Mouse (Mus musculus): ENCODE measurements at regions not wholly inside any gene's neighbourhood (a gene's known extent, or its start where the extent isn't known, plus 50 kb on each side); places are given as distances from the start of the nearest gene placed in this dataset.

DNA sequence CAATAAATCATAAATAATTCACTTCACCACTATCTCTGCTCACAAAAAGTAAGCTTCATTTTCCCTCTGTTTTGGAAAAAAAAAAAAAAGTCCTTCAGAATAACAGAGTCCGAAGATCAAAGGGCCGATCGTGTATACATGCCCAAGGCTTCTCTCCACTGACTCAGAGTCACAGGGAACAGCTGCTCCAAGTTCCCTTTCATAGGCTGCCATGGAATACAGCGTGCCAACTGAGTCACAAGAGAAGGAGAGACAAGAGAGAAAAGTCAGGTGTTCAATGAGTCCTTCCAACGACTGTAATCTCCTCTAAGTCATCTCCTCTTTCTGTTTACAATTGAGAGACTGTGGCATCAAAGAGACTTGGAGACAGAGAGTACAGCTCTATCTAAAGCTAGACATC, 71.6 kb upstream of the Sfrp2 start:
- WGBS = 55% methylated on average over 5 of the region's 5 CpGs
- Histone ChIP-seq H3K36me3 (ENCODE audit: control insufficient read depth, insufficient read depth) (no peaks in the 10 kb centered on the region), H3K9me3 (replicated peaks; ENCODE audit: control insufficient read depth, low read length) (no peaks in the 10 kb centered on the region), H3K27me3 (ENCODE audit: control insufficient read depth, insufficient read depth, low read length) (no peaks in the 10 kb centered on the region), H3K9ac (ENCODE audit: low read length) (no peak overlapping the region), H3K4me1 (ENCODE audit: control insufficient read depth, insufficient read depth, low read length) (no peaks in the 10 kb centered on the region; the same call in 1 of the 2 replicates), H3K4me3 (ENCODE audit: low read length) (no peak overlapping the region), H3K27ac (ENCODE audit: low read length) (no peak overlapping the region), H3K4me2 (ENCODE audit: low read depth, low read length) (no peak overlapping the region)
- no peak for ATAC-seq (replicated peaks; ENCODE audit: extremely low read depth, insufficient read depth, low FRiP score)

DNA sequence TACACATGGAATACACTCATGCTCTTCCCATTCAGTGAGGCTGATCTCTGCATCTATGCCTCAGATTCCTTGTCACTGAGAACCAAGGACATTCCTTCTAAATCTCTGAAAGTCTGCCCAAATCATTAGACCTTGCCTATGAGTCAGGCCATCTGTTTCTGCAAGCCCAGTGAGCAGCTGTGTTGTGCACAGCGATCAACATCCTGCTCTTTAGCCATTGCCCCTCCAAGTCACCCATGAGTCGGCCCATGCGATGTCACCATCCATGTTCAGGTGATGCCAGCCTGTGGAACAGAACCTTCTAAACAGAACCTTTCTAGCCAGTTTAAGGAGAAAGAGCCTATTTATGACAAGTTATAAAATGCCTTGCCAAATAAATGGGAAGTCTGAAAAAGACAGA, 66.4 kb upstream of the Sfrp2 start:
- H3K27ac ChIP-seq (ENCODE audit: low read length) = no peak overlapping the region
- H3K9ac ChIP-seq (ENCODE audit: low read length) = no peak overlapping the region
- H3K36me3 ChIP-seq (ENCODE audit: control insufficient read depth, insufficient read depth) = no peaks in the 10 kb centered on the region
- H3K4me2 ChIP-seq (ENCODE audit: low read depth, low read length) = no peak overlapping the region
- 82% methylated on average over 3 of the region's 3 CpGs for WGBS
- H3K4me1 ChIP-seq (ENCODE audit: control insufficient read depth, insufficient read depth, low read length) = no peaks in the 10 kb centered on the region
- no peaks in the 10 kb centered on the region; the same call in 1 of the 2 replicates for H3K27me3 ChIP-seq (ENCODE audit: control insufficient read depth, insufficient read depth, low read length)
- no peak overlapping the region for H3K4me3 ChIP-seq (ENCODE audit: low read length)
- no peaks in the 10 kb centered on the region for H3K9me3 ChIP-seq (replicated peaks; ENCODE audit: control insufficient read depth, low read length)
- no peak for ATAC-seq (replicated peaks; ENCODE audit: extremely low read depth, insufficient read depth, low FRiP score)

DNA sequence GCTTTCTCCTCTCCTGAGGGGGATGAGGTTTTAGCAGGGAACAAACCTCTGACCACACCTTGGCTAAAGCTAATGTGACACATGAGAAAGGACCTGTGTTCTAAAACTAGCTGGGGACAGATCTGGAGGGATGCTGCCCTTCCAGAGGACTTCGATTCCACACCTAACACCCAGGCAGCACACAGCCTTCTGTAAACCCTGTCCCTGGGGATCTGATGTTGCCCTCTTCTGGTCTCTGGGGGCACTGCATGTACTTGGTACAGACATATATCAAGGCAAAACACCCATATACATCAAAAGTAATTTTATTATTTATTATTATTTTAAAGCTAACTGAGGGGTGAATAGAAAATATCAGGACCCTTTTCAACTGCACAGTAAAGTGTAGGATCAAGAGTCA, 65.0 kb upstream of the Sfrp2 start:
- no peak for ATAC-seq (replicated peaks; ENCODE audit: extremely low read depth, insufficient read depth, low FRiP score)
- no peak overlapping the region for H3K27ac ChIP-seq (ENCODE audit: low read length)
- H3K4me1 ChIP-seq (ENCODE audit: control insufficient read depth, insufficient read depth, low read length) = no peaks in the 10 kb centered on the region
- H3K4me3 ChIP-seq (ENCODE audit: low read length) = no peak overlapping the region
- H3K36me3 ChIP-seq (ENCODE audit: control insufficient read depth, insufficient read depth) = no peaks in the 10 kb centered on the region
- no peak overlapping the region for H3K9ac ChIP-seq (ENCODE audit: low read length)
- no peaks in the 10 kb centered on the region for H3K9me3 ChIP-seq (replicated peaks; ENCODE audit: control insufficient read depth, low read length)
- no peak overlapping the region for H3K4me2 ChIP-seq (ENCODE audit: low read depth, low read length)
- WGBS = 56% methylated on average over 1 of the region's 1 CpGs
- no peaks in the 10 kb centered on the region; the same call in 1 of the 2 replicates for H3K27me3 ChIP-seq (ENCODE audit: control insufficient read depth, insufficient read depth, low read length)

DNA sequence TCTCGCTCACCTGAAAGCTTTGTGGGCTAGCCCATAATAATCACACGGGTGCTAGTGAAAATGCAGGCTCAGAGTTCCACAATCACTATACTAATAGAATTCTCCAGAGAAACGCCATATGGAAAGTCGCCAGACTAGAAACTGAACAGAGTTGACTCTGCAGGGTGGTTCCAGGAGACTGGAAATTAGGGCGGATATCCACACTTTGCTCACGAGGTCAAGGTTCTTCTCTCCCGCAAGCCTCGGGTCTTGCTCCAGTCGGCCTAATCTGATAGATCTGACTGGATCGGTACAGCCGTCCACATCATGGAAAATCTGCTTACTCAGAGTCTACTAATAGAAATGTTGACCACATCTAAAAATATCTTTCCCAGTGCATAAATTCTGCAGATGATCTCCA, 61.6 kb upstream of the Sfrp2 start:
- Histone ChIP-seq H3K4me3 (ENCODE audit: low read length) (no peak overlapping the region), H3K36me3 (ENCODE audit: control insufficient read depth, insufficient read depth) (no peaks in the 10 kb centered on the region), H3K9me3 (replicated peaks; ENCODE audit: control insufficient read depth, low read length) (no peaks in the 10 kb centered on the region), H3K4me1 (ENCODE audit: control insufficient read depth, insufficient read depth, low read length) (no peaks in the 10 kb centered on the region), H3K27me3 (ENCODE audit: control insufficient read depth, insufficient read depth, low read length) (no peaks in the 10 kb centered on the region; the same call in 1 of the 2 replicates), H3K27ac (ENCODE audit: low read length) (no peak overlapping the region), H3K4me2 (ENCODE audit: low read depth, low read length) (no peak overlapping the region), H3K9ac (ENCODE audit: low read length) (no peak overlapping the region)
- 71% methylated on average over 11 of the region's 11 CpGs for WGBS
- ATAC-seq (replicated peaks; ENCODE audit: extremely low read depth, insufficient read depth, low FRiP score) = no peak

DNA sequence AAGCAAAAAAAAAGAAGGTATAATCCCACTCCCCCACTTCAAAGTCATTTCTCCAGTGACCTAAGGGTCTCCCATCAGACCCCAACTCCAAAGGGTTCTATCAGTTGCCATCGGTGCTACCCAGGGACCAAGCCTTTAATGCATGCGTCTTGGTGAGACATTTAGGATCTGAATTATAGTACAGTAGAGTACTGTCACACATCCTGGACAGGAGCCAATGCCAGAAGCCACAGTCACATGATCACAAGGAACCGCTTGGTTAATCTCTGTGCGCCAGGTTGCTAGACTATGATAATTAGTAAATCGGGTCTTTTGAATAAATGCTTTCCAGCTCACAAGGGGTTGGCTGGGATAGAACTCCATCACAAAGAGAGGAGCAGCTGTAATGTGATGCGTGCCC, 60.9 kb upstream of the Sfrp2 start:
- no peaks in the 10 kb centered on the region for H3K9me3 ChIP-seq (replicated peaks; ENCODE audit: control insufficient read depth, low read length)
- H3K4me2 ChIP-seq (ENCODE audit: low read depth, low read length) = no peak overlapping the region
- H3K27ac ChIP-seq (ENCODE audit: low read length) = no peak overlapping the region
- H3K36me3 ChIP-seq (ENCODE audit: control insufficient read depth, insufficient read depth) = no peaks in the 10 kb centered on the region
- H3K4me3 ChIP-seq (ENCODE audit: low read length) = no peak overlapping the region
- WGBS = 89% methylated on average over 6 of the region's 6 CpGs
- H3K27me3 ChIP-seq (ENCODE audit: control insufficient read depth, insufficient read depth, low read length) = no peaks in the 10 kb centered on the region
- H3K9ac ChIP-seq (ENCODE audit: low read length) = no peak overlapping the region
- H3K4me1 ChIP-seq (ENCODE audit: control insufficient read depth, insufficient read depth, low read length) = no peaks in the 10 kb centered on the region
- no peak for ATAC-seq (replicated peaks; ENCODE audit: extremely low read depth, insufficient read depth, low FRiP score)

DNA sequence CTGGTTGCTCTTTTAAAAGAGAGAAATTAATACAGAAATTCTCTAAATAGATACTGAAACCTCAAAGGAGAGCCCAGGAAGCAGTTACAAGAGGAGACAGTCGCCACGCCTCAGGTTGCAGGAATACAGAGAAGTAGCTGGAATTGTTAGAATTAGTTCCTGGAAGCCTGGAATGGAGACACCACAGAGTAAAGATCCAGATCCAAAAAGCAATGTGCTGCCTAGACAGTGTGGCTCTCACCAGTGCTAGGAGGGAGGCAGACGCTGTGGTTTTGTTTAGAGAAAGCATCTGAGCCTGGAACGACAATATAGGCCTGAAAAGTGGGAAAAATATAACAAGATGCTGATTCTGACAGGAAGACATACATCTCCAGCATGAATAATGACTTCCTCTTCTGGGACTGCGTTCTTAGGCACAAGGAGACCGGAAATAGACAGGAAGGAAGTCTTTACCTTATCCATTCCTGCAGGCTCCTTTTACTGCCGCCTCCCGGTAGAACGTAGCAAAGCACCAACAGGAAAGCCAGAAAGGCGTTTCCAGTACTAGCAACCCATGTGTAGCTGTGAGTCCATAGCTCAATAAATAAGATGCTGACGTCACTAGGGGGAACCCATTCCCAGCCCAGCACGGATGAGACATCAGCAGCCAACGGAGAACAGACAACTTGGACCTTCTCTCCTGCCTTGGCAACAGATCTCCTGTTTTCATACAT, 59.4 kb upstream of the Sfrp2 start:
- Histone ChIP-seq H3K27me3 (ENCODE audit: control insufficient read depth, insufficient read depth, low read length) (no peaks in the 10 kb centered on the region), H3K9ac (ENCODE audit: low read length) (no peak overlapping the region), H3K4me2 (ENCODE audit: low read depth, low read length) (no peak overlapping the region), H3K4me3 (ENCODE audit: low read length) (no peak overlapping the region), H3K9me3 (replicated peaks; ENCODE audit: control insufficient read depth, low read length) (no peaks in the 10 kb centered on the region), H3K4me1 (ENCODE audit: control insufficient read depth, insufficient read depth, low read length) (peaks cover 5% of the 10 kb centered on the region), H3K27ac (ENCODE audit: low read length) (no peak overlapping the region), H3K36me3 (ENCODE audit: control insufficient read depth, insufficient read depth) (no peaks in the 10 kb centered on the region)
- WGBS = 50% methylated on average over 13 of the region's 13 CpGs
- ATAC-seq (replicated peaks; ENCODE audit: extremely low read depth, insufficient read depth, low FRiP score) = 0 out of 2 replicates have a peak, but pooled peaks have one; percentile 18

DNA sequence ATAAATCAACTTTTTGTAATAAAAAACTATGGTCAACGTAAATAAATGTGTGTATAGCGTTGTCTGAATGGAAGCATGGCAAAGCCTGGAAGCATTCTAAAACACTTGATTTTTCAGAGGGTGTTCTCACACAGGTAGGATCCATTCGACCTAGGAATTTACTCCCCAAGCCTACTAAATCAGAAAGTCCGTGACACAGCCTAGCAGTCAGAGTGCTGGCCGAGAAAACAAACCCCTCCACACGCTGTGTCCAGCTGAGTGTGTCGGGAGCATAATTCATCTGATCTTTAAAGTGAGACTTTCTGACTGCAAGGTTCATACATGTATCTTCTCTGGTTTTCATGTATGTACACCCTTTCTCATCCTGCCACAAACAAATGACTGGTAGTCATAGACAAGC, 58.8 kb upstream of the Sfrp2 start:
- Histone ChIP-seq H3K27me3 (ENCODE audit: control insufficient read depth, insufficient read depth, low read length) (no peaks in the 10 kb centered on the region), H3K4me1 (ENCODE audit: control insufficient read depth, insufficient read depth, low read length) (peaks cover 5% of the 10 kb centered on the region), H3K9me3 (replicated peaks; ENCODE audit: control insufficient read depth, low read length) (no peaks in the 10 kb centered on the region), H3K4me2 (ENCODE audit: low read depth, low read length) (no peak overlapping the region), H3K9ac (ENCODE audit: low read length) (no peak overlapping the region), H3K27ac (ENCODE audit: low read length) (no peak overlapping the region), H3K4me3 (ENCODE audit: low read length) (no peak overlapping the region), H3K36me3 (ENCODE audit: control insufficient read depth, insufficient read depth) (no peaks in the 10 kb centered on the region)
- WGBS = 76% methylated on average over 7 of the region's 7 CpGs
- no peak for ATAC-seq (replicated peaks; ENCODE audit: extremely low read depth, insufficient read depth, low FRiP score)

DNA sequence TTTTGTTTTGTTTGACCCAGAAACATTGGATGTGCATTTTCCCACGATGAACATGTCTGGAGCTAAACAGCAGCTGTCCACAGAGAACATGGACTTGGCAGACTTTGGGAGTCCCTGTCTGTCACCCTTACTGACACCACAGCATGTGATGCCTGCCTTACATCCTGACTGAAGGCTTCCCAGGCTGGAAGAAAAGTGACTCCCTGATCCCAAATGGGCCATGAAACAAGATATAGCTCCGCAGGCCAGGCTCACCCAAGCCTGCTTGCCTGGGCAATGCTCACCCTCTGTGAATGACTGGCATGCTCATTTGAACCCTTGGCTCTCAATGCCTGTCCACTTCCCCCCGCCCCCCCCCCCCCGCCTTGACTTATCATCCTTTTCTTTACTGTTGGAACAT, 57.1 kb upstream of the Sfrp2 start:
- WGBS = 76% methylated on average over 4 of the region's 4 CpGs
- Histone ChIP-seq H3K4me3 (ENCODE audit: low read length) (no peak overlapping the region), H3K9ac (ENCODE audit: low read length) (no peak overlapping the region), H3K4me2 (ENCODE audit: low read depth, low read length) (no peak overlapping the region), H3K36me3 (ENCODE audit: control insufficient read depth, insufficient read depth) (no peaks in the 10 kb centered on the region), H3K9me3 (replicated peaks; ENCODE audit: control insufficient read depth, low read length) (no peaks in the 10 kb centered on the region), H3K27me3 (ENCODE audit: control insufficient read depth, insufficient read depth, low read length) (no peaks in the 10 kb centered on the region), H3K27ac (ENCODE audit: low read length) (no peak overlapping the region), H3K4me1 (ENCODE audit: control insufficient read depth, insufficient read depth, low read length) (peaks cover 5% of the 10 kb centered on the region)
- no peak for ATAC-seq (replicated peaks; ENCODE audit: extremely low read depth, insufficient read depth, low FRiP score)

DNA sequence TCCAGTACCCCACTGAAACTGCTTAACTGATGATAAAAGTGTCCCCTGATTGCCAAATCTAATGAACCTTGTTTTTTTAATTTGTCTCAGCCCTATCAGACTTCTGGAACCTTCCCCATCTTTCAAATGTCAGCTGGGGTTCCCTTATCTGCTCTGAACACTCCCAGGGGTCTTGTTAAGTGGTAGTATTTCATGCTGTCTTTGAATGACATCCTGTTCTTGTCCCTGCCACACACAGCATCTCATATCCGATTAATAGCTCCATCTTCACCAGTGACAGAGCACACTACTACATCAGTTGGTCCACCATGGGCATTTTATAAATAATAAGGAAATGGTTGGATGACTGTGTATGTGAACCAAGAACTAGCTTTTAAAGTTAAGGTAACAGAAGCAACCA, 56.6 kb upstream of the Sfrp2 start:
- Histone ChIP-seq H3K4me2 (ENCODE audit: low read depth, low read length) (no peak overlapping the region), H3K27ac (ENCODE audit: low read length) (no peak overlapping the region), H3K9ac (ENCODE audit: low read length) (no peak overlapping the region), H3K9me3 (replicated peaks; ENCODE audit: control insufficient read depth, low read length) (no peaks in the 10 kb centered on the region), H3K4me1 (ENCODE audit: control insufficient read depth, insufficient read depth, low read length) (peaks cover 5% of the 10 kb centered on the region), H3K36me3 (ENCODE audit: control insufficient read depth, insufficient read depth) (no peaks in the 10 kb centered on the region), H3K4me3 (ENCODE audit: low read length) (no peak overlapping the region), H3K27me3 (ENCODE audit: control insufficient read depth, insufficient read depth, low read length) (no peaks in the 10 kb centered on the region)
- no peak for ATAC-seq (replicated peaks; ENCODE audit: extremely low read depth, insufficient read depth, low FRiP score)
- 35% methylated on average over 1 of the region's 1 CpGs for WGBS
